In genomic region chr2:154211881-154212280, GRCm38 (mm10) we compare ENCODE assay signal across 25 mouse cellular contexts. TPM values are rescaled to one million over a fixed set of nuclear protein-coding genes. Genes with fewer than 3 reads are reported as not detected.
DNase-seq lines count a peak whose midpoint lies in the region; ATAC-seq lines count a peak whose summit lies in the region.
"Had no signal": no experiment of that assay in that cellular context is flagged by ENCODE, and none has a peak within 500 bp of the region (broad histone marks: within the 10 kb centered on the region; RNA-seq: fewer than 3 reads in every experiment).

No protein-coding gene starts in this region.

- no peaks in the 10 kb centered on the region for H3K4me1 ChIP-seq in forebrain, embryonic 11.5 days (replicated peaks; ENCODE audit: control insufficient read depth, insufficient read depth, low read length)
- H3K4me1 ChIP-seq: forebrain, embryonic 12.5 days; intestine, embryonic 15.5 days; limb, embryonic 12.5 days; liver, embryonic 13.5 days had no signal

- H3K9ac ChIP-seq in forebrain, embryonic 11.5 days (ENCODE audit: low read length): no peak overlapping the region
- H3K9ac ChIP-seq: forebrain, embryonic 12.5 days; hindbrain, embryonic 14.5 days; intestine, embryonic 15.5 days; limb, embryonic 12.5 days; liver, embryonic 13.5 days had no signal

- no peak overlapping the region for H3K27ac ChIP-seq in forebrain, embryonic 11.5 days (ENCODE audit: low read depth, low read length)
- H3K27ac ChIP-seq: forebrain, embryonic 12.5 days; hindbrain, embryonic 14.5 days; intestine, embryonic 15.5 days; limb, embryonic 12.5 days; liver, embryonic 13.5 days had no signal

- H3K27me3 ChIP-seq in forebrain, embryonic 11.5 days (ENCODE audit: control insufficient read depth, insufficient read depth, low read length): no peaks in the 10 kb centered on the region
- H3K27me3 ChIP-seq: forebrain, embryonic 12.5 days; intestine, embryonic 15.5 days; limb, embryonic 12.5 days; liver, embryonic 13.5 days had no signal

- no peak for ATAC-seq in forebrain, embryonic 11.5 days (replicated peaks; ENCODE audit: low FRiP score)
- ATAC-seq: intestine, embryonic 15.5 days had no signal

- DNase-seq in left cerebral cortex, adult 11 months (ENCODE audit: low spot score): peak; percentile 48
- DNase-seq in left cerebral cortex, postnatal 4 days: no peak
- DNase-seq in layer of hippocampus, adult 18-20 months (ENCODE audit: low spot score in 2 of 2): peak; percentile 66 to 75
- DNase-seq in left cerebral cortex, adult 8-10 months (ENCODE audit: low spot score in 2 of 2): peak; percentile 28 to 82
- DNase-seq in right cerebral cortex, postnatal 14 days: peak; percentile 38
- DNase-seq in urinary bladder, adult 2 months (ENCODE audit: low spot score): no peak
- no peak for DNase-seq in kidney, adult 11 months
- no peak for DNase-seq in forebrain, embryonic 11.5 days (ENCODE audit: low spot score)
- DNase-seq: cerebellum, adult 11 months; cerebellum, postnatal 14 days; gastrocnemius, postnatal 36 days; kidney, postnatal 25 days; liver, embryonic 13.5 days; thymus, adult 2 months had no signal

- 88% methylated on average over 4 of the region's 4 CpGs for WGBS in forebrain, embryonic 11.5 days

- no peaks in the 10 kb centered on the region for H3K9me3 ChIP-seq in forebrain, embryonic 11.5 days (ENCODE audit: control insufficient read depth, low read length)
- H3K9me3 ChIP-seq: forebrain, embryonic 12.5 days; intestine, embryonic 15.5 days; limb, embryonic 12.5 days; liver, embryonic 13.5 days had no signal

- no peak overlapping the region for H3K4me3 ChIP-seq in forebrain, embryonic 11.5 days (ENCODE audit: low read depth, low read length)
- H3K4me3 ChIP-seq: forebrain, embryonic 12.5 days; intestine, embryonic 15.5 days; limb, embryonic 12.5 days; liver, embryonic 13.5 days had no signal

- no peak overlapping the region for H3K4me2 ChIP-seq in forebrain, embryonic 11.5 days (ENCODE audit: low read depth, low read length, severe bottlenecking)
- H3K4me2 ChIP-seq: forebrain, embryonic 12.5 days; heart, embryonic 11.5 days; hindbrain, embryonic 14.5 days; intestine, embryonic 15.5 days; limb, embryonic 12.5 days; liver, embryonic 13.5 days had no signal

- intact Hi-C loops in left cerebral cortex, postnatal 4 days (cut with DNase I): no loop called here

- no peaks in the 10 kb centered on the region for H3K36me3 ChIP-seq in forebrain, embryonic 11.5 days (ENCODE audit: control insufficient read depth, insufficient read depth, low read length)
- H3K36me3 ChIP-seq: forebrain, embryonic 12.5 days; intestine, embryonic 15.5 days; limb, embryonic 12.5 days; liver, embryonic 13.5 days had no signal

RNA-seq across cellular contexts. Expression of gene Bpifb5, which starts 11.7 kb away (rescaled TPM):
- under 1 TPM in 1 of 2 experiments, not detected in 1; 0.30 TPM for total RNA-seq in left cerebral cortex, postnatal 4 days (2021)
- not detected for total RNA-seq in layer of hippocampus, adult 18-20 months (2021)
- total RNA-seq in left cerebral cortex, adult 8-10 months (2022): not detected
- 0.27 and 0.37 TPM in 2 replicates for polyA plus RNA-seq in urinary bladder, adult 2 months (2012; rRNA removed)
- 0.16 TPM in 1 of 2 replicates, not detected in the other for polyA plus RNA-seq in forebrain, embryonic 11.5 days (2014; fragmentation: Nextera tagmentation; extraction: Ambion mirVana)
- total RNA-seq: gastrocnemius, postnatal 36 days; heart, postnatal 25 days; MEL had no signal
- polyA plus RNA-seq: limb, embryonic 12.5 days; liver, embryonic 13.5 days; neural tube, embryonic 11.5 days had no signal

RNA-seq across cellular contexts. Expression of gene Bpifb1, which starts 21.3 kb away (rescaled TPM):
- under 1 TPM; 0.14 to 0.30 TPM for total RNA-seq in left cerebral cortex, postnatal 4 days (2021)
- under 1 TPM; 0.12 to 0.15 TPM for total RNA-seq in layer of hippocampus, adult 18-20 months (2021)
- total RNA-seq in left cerebral cortex, adult 8-10 months (2022): under 1 TPM in 3 of 4 experiments, not detected in 1; 0.22 to 0.36 (median 0.23) TPM
- polyA plus RNA-seq in urinary bladder, adult 2 months (2012; rRNA removed): not detected in 2 replicates
- not detected in 2 replicates for polyA plus RNA-seq in forebrain, embryonic 11.5 days (2014; fragmentation: Nextera tagmentation; extraction: Ambion mirVana)
- total RNA-seq: gastrocnemius, postnatal 36 days; megakaryocyte progenitor cell, adult 5-6 weeks; MEL had no signal
- polyA plus RNA-seq: forebrain, embryonic 12.5 days; limb, embryonic 12.5 days; neural tube, embryonic 11.5 days had no signal

RNA-seq across cellular contexts. Expression of gene Bpifb9a, which starts 45.8 kb away (rescaled TPM):
- total RNA-seq in left cerebral cortex, postnatal 4 days (2021): not detected
- total RNA-seq in layer of hippocampus, adult 18-20 months (2021): not detected
- not detected for total RNA-seq in left cerebral cortex, adult 8-10 months (2022)
- not detected in 2 replicates for polyA plus RNA-seq in urinary bladder, adult 2 months (2012; rRNA removed)
- polyA plus RNA-seq in forebrain, embryonic 11.5 days (2014; fragmentation: Nextera tagmentation; extraction: Ambion mirVana): not detected in 2 replicates
- total RNA-seq: gastrocnemius, postnatal 36 days; heart, postnatal 25 days; megakaryocyte progenitor cell, adult 5-6 weeks; MEL had no signal
- polyA plus RNA-seq: forebrain, embryonic 12.5 days; heart, embryonic 11.5 days; hindbrain, embryonic 14.5 days; intestine, embryonic 15.5 days; limb, embryonic 12.5 days; liver, embryonic 13.5 days; lung, embryonic 16.5 days; neural tube, embryonic 11.5 days; stomach, embryonic 14.5 days had no signal

RNA-seq across cellular contexts. Expression of gene Bpifa5, which starts 49.5 kb away (rescaled TPM):
- total RNA-seq in left cerebral cortex, postnatal 4 days (2021): not detected
- not detected for total RNA-seq in layer of hippocampus, adult 18-20 months (2021)
- not detected for total RNA-seq in left cerebral cortex, adult 8-10 months (2022)
- not detected in 2 replicates for polyA plus RNA-seq in urinary bladder, adult 2 months (2012; rRNA removed)
- not detected in 2 replicates for polyA plus RNA-seq in forebrain, embryonic 11.5 days (2014; fragmentation: Nextera tagmentation; extraction: Ambion mirVana)
- total RNA-seq: gastrocnemius, postnatal 36 days; heart, postnatal 25 days; megakaryocyte progenitor cell, adult 5-6 weeks; MEL had no signal
- polyA plus RNA-seq: forebrain, embryonic 12.5 days; heart, embryonic 11.5 days; hindbrain, embryonic 14.5 days; intestine, embryonic 15.5 days; limb, embryonic 12.5 days; lung, embryonic 16.5 days; neural tube, embryonic 11.5 days; stomach, embryonic 14.5 days had no signal

Comparison
In these comparisons a context has a peak if more than half of its experiments do, and no peak if none do; other contexts are left out.
1. DNase-seq: peak in left cerebral cortex, adult 11 months (single experiment), layer of hippocampus, adult 18-20 months (2 of 2), left cerebral cortex, adult 8-10 months (2 of 2) and right cerebral cortex, postnatal 14 days (single experiment); none in left cerebral cortex, postnatal 4 days (single experiment), urinary bladder, adult 2 months (single experiment), kidney, adult 11 months (single experiment) and forebrain, embryonic 11.5 days (single experiment).